Mouse (Mus musculus) heart, adult 2 months (tissue): Measurements from ENCODE around the gene Prl2b1.

Experiments
- CTCF ChIP-seq: fragments of 200-600 bp; IDR thresholded peaks from 2 replicates; pipeline ENCODE4 v1.8.1; 2022; ENCODE audit warnings: antibody characterized with exemption, mild to moderate bottlenecking, moderate library complexity
- EP300 ChIP-seq: fragments of 200-500 bp; IDR thresholded peaks from 2 replicates; pipeline ENCODE4 v1.6.1; 2011; ENCODE audit warnings: low read depth, low read length, control low read depth; ENCODE audit not compliant: insufficient read depth
- POLR2A ChIP-seq: fragments of 200-500 bp; IDR thresholded peaks from 2 replicates; pipeline ENCODE4 v1.6.1; 2011; ENCODE audit warnings: mild to moderate bottlenecking, low read depth, low read length, control low read depth; ENCODE audit not compliant: insufficient read depth

GRCm38 (mm10) chr13:27390746-27391145 is at the start of gene Prl2b1:
- TF ChIP-seq POLR2A (no peak), CTCF (no peak), EP300 (no peak)
